Mouse (Mus musculus): ENCODE results near the gene Fam71b. TPM values are rescaled to one million over a fixed set of nuclear protein-coding genes. Genes with fewer than 3 reads are reported as not detected.

The Fam71b gene
- polyA plus RNA-seq, 1 experiment from 2014 or later, result not detected

- no peak overlapping the region for H3K4me2 ChIP-seq (replicated peaks)
- no peak overlapping the region for H3K4me3 ChIP-seq (replicated peaks)
- no peaks in the 10 kb centered on the region for H3K4me1 ChIP-seq (replicated peaks)
- no peaks in the 10 kb centered on the region for H3K9me3 ChIP-seq
- no peaks in the 10 kb centered on the region for H3K27me3 ChIP-seq (replicated peaks)
- WGBS, result 78% methylated on average over 8 of the region's 8 CpGs
- no peak overlapping the region for H3K27ac ChIP-seq
- ATAC-seq, result no peak
- no peaks in the 10 kb centered on the region for H3K36me3 ChIP-seq
- H3K9ac ChIP-seq, result no peak overlapping the region
Measured at GRCm38 (mm10) chr11:46372331-46372953, 23.9 kb upstream of the Fam71b start.

GRCm38 (mm10) chr11:46373071-46374030 is 23.0 kb upstream of the Fam71b start:
- no peak overlapping the region for H3K4me2 ChIP-seq (replicated peaks)
- H3K27me3 ChIP-seq (replicated peaks), result no peaks in the 10 kb centered on the region
- H3K9me3 ChIP-seq, result no peaks in the 10 kb centered on the region
- H3K36me3 ChIP-seq, result no peaks in the 10 kb centered on the region
- H3K27ac ChIP-seq, result no peak overlapping the region
- H3K9ac ChIP-seq, result no peak overlapping the region
- H3K4me3 ChIP-seq (replicated peaks), result no peak overlapping the region
- no peaks in the 10 kb centered on the region for H3K4me1 ChIP-seq (replicated peaks)
- ATAC-seq, result no peak
- whole genome bisulfite sequencing, result 79% methylated on average over 13 of the region's 13 CpGs

GRCm38 (mm10) chr11:46375015-46375414 is 21.3 kb upstream of the Fam71b start:
- no peaks in the 10 kb centered on the region for H3K36me3 ChIP-seq
- no peaks in the 10 kb centered on the region for H3K9me3 ChIP-seq
- no peaks in the 10 kb centered on the region for H3K4me1 ChIP-seq (replicated peaks)
- no peak overlapping the region for H3K4me2 ChIP-seq (replicated peaks)
- H3K4me3 ChIP-seq (replicated peaks), result no peak overlapping the region
- no peak for ATAC-seq
- H3K27me3 ChIP-seq (replicated peaks), result no peaks in the 10 kb centered on the region
- WGBS, result 77% methylated on average over 8 of the region's 8 CpGs
- H3K9ac ChIP-seq, result no peak overlapping the region
- H3K27ac ChIP-seq, result no peak overlapping the region

- no peak for ATAC-seq
- H3K4me1 ChIP-seq (replicated peaks), result no peaks in the 10 kb centered on the region
- no peaks in the 10 kb centered on the region for H3K9me3 ChIP-seq
- no peaks in the 10 kb centered on the region for H3K27me3 ChIP-seq (replicated peaks)
- no peak overlapping the region for H3K27ac ChIP-seq
- 84% methylated on average over 1 of the region's 1 CpGs for WGBS
- H3K4me2 ChIP-seq (replicated peaks), result no peak overlapping the region
- H3K4me3 ChIP-seq (replicated peaks), result no peak overlapping the region
- H3K36me3 ChIP-seq, result no peaks in the 10 kb centered on the region
- H3K9ac ChIP-seq, result no peak overlapping the region
Measured at GRCm38 (mm10) chr11:46377316-46377715, 19.0 kb upstream of the Fam71b start.

GRCm38 (mm10) chr11:46377819-46378782 is 18.3 kb upstream of the Fam71b start:
- H3K27me3 ChIP-seq (replicated peaks), result no peaks in the 10 kb centered on the region
- H3K9ac ChIP-seq, result no peak overlapping the region
- H3K4me1 ChIP-seq (replicated peaks), result no peaks in the 10 kb centered on the region
- no peak overlapping the region for H3K27ac ChIP-seq
- H3K36me3 ChIP-seq, result no peaks in the 10 kb centered on the region
- ATAC-seq, result no peak
- H3K4me2 ChIP-seq (replicated peaks), result no peak overlapping the region
- no peak overlapping the region for H3K4me3 ChIP-seq (replicated peaks)
- WGBS, result 88% methylated on average over 8 of the region's 8 CpGs
- H3K9me3 ChIP-seq, result no peaks in the 10 kb centered on the region

GRCm38 (mm10) chr11:46380097-46380675 is 16.2 kb upstream of the Fam71b start:
- no peak for ATAC-seq
- Histone ChIP-seq H3K4me1 (replicated peaks) (no peaks in the 10 kb centered on the region), H3K27me3 (replicated peaks) (no peaks in the 10 kb centered on the region), H3K9me3 (no peaks in the 10 kb centered on the region), H3K9ac (no peak overlapping the region), H3K4me2 (replicated peaks) (no peak overlapping the region), H3K27ac (no peak overlapping the region), H3K4me3 (replicated peaks) (no peak overlapping the region), H3K36me3 (no peaks in the 10 kb centered on the region)
- WGBS, result 85% methylated on average over 7 of the region's 7 CpGs

- H3K27me3 ChIP-seq (replicated peaks), result no peaks in the 10 kb centered on the region
- no peak overlapping the region for H3K27ac ChIP-seq
- H3K4me3 ChIP-seq (replicated peaks), result no peak overlapping the region
- no peak overlapping the region for H3K4me2 ChIP-seq (replicated peaks)
- no peaks in the 10 kb centered on the region for H3K9me3 ChIP-seq
- no peaks in the 10 kb centered on the region for H3K4me1 ChIP-seq (replicated peaks)
- 94% methylated on average over 4 of the region's 4 CpGs for WGBS
- no peak overlapping the region for H3K9ac ChIP-seq
- no peak for ATAC-seq
- no peaks in the 10 kb centered on the region for H3K36me3 ChIP-seq
Measured at GRCm38 (mm10) chr11:46382466-46382865, 13.9 kb upstream of the Fam71b start.

GRCm38 (mm10) chr11:46384925-46385324 is 11.4 kb upstream of the Fam71b start:
- no peak for ATAC-seq
- Histone ChIP-seq H3K4me1 (replicated peaks) (no peaks in the 10 kb centered on the region), H3K9ac (no peak overlapping the region)

GRCm38 (mm10) chr11:46386556-46386955 is 9.8 kb upstream of the Fam71b start:
- H3K4me3 ChIP-seq (replicated peaks), result no peak overlapping the region
- no peaks in the 10 kb centered on the region for H3K27me3 ChIP-seq (replicated peaks)
- no peak for ATAC-seq
- no peak overlapping the region for H3K4me2 ChIP-seq (replicated peaks)
- H3K36me3 ChIP-seq, result no peaks in the 10 kb centered on the region
- H3K9me3 ChIP-seq, result no peaks in the 10 kb centered on the region
- H3K4me1 ChIP-seq (replicated peaks), result no peaks in the 10 kb centered on the region
- 81% methylated on average over 8 of the region's 8 CpGs for WGBS
- no peak overlapping the region for H3K27ac ChIP-seq
- H3K9ac ChIP-seq, result no peak overlapping the region

More at GRCm38 (mm10) chr11:46384925-46385324, 11.4 kb upstream of the Fam71b start:
- Histone ChIP-seq H3K9me3 (no peaks in the 10 kb centered on the region), H3K4me3 (replicated peaks) (no peak overlapping the region), H3K36me3 (no peaks in the 10 kb centered on the region), H3K27me3 (replicated peaks) (no peaks in the 10 kb centered on the region), H3K27ac (no peak overlapping the region), H3K4me2 (replicated peaks) (no peak overlapping the region)
- 86% methylated on average over 2 of the region's 2 CpGs for WGBS

GRCm38 (mm10) chr11:46387061-46387460 is 9.3 kb upstream of the Fam71b start:
- Histone ChIP-seq H3K4me2 (replicated peaks) (no peak overlapping the region), H3K4me3 (replicated peaks) (no peak overlapping the region), H3K4me1 (replicated peaks) (no peaks in the 10 kb centered on the region), H3K27me3 (replicated peaks) (no peaks in the 10 kb centered on the region), H3K36me3 (no peaks in the 10 kb centered on the region), H3K9ac (no peak overlapping the region), H3K27ac (no peak overlapping the region), H3K9me3 (no peaks in the 10 kb centered on the region)
- no peak for ATAC-seq
- 86% methylated on average over 8 of the region's 8 CpGs for WGBS

- no peak for ATAC-seq
- Histone ChIP-seq H3K9me3 (no peaks in the 10 kb centered on the region), H3K4me3 (replicated peaks) (no peak overlapping the region), H3K9ac (no peak overlapping the region), H3K36me3 (no peaks in the 10 kb centered on the region), H3K4me2 (replicated peaks) (no peak overlapping the region), H3K4me1 (replicated peaks) (no peaks in the 10 kb centered on the region), H3K27ac (no peak overlapping the region), H3K27me3 (replicated peaks) (no peaks in the 10 kb centered on the region)
- 71% methylated on average over 6 of the region's 6 CpGs for WGBS
Measured at GRCm38 (mm10) chr11:46388438-46388837, 7.9 kb upstream of the Fam71b start.

Data from intestine, embryonic 15.5 days (tissue).